Mouse (Mus musculus) embryonic fibroblast, embryonic 13.5 days (primary cell): ENCODE results near the gene Fam205a1.
"Not testable (repeated sequence)": the region's sequence is repeated elsewhere in the genome, so short reads cannot be mapped to it uniquely, and the experiment has no call there.

ENCODE experiments used
- CTCF ChIP-seq: IDR thresholded peaks from 2 replicates; pipeline ENCODE4 v1.5.1; 2011; ENCODE audit warnings: mild to moderate bottlenecking, control low read depth, low read length, moderate library complexity, borderline replicate concordance; ENCODE audit not compliant: insufficient read depth
- POLR2A ChIP-seq: IDR thresholded peaks from 2 replicates; pipeline ENCODE4 v1.6.1; 2011; ENCODE audit warnings: low read depth, mild to moderate bottlenecking, control low read depth, low read length, moderate library complexity

DNA sequence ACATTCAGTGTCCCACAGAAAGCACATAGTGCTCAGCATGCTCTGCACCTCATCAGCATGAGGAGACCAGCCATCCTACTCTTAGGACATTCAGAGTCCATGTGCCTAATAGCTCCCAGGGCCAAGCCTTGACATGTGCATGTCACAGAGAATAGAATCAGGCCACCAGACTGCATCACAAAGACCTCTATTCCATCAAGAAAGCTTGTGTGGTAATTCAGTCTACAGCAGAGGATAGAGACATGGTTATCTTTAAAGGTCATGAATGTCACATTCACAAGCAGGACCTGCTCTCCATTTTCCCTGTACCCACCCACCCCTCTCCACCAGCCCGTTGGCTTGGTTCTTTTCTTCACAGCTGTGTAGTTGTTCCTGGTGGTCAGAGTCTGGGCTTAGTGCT is at the start of gene Fam205a1:
- TF ChIP-seq CTCF, POLR2A: not testable (repeated sequence)
